22 mouse cellular contexts compared by ENCODE assay signal in the genomic region with DNA sequence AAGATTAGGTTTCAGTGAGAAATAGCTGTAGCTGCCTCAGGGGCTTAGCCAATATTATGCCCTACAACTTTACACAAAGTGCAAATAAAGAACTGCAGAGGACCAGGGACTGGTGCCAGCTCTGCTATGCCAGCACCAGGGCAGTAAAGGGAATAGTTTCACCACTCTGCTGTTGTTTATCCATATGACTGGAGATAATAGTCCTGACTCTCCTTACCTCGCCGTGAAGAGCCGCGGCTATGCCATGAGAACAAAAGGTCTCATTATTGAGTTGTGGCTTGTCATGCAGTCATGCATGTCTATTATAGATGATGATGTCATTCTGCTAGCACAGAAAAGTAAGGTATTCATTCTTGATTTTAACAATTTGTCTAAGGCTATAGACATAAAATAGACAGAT. TPM values are rescaled to one million over a fixed set of nuclear protein-coding genes. Genes with fewer than 3 reads are reported as not detected.
DNase-seq lines count a peak whose midpoint lies in the region; ATAC-seq and TF ChIP-seq lines count a peak whose summit lies in the region.
"Had no signal": no experiment of that assay in that cellular context is flagged by ENCODE, and none has a peak within 500 bp of the region (broad histone marks: within the 10 kb centered on the region; RNA-seq: fewer than 3 reads in every experiment).

No protein-coding gene starts in this region.

- no peaks in the 10 kb centered on the region for H3K27me3 ChIP-seq in embryonic facial prominence, embryonic 14.5 days (replicated peaks; ENCODE audit: control insufficient read depth, insufficient read depth, low read length)
- H3K27me3 ChIP-seq in embryonic facial prominence, embryonic 10.5 days (replicated peaks; ENCODE audit: low read depth, poor library complexity, severe bottlenecking) = no peaks in the 10 kb centered on the region
- no peaks in the 10 kb centered on the region for H3K27me3 ChIP-seq in heart, embryonic 16.5 days (ENCODE audit: control insufficient read depth, insufficient read depth, low read length)
- H3K27me3 ChIP-seq in heart, embryonic 11.5 days (ENCODE audit: control insufficient read depth, insufficient read depth, low read length) = no peaks in the 10 kb centered on the region
- no peaks in the 10 kb centered on the region for H3K27me3 ChIP-seq in CH12.LX (replicated peaks)
- H3K27me3 ChIP-seq: limb, embryonic 15.5 days had no signal

- H3K27ac ChIP-seq in embryonic facial prominence, embryonic 14.5 days (replicated peaks; ENCODE audit: low read depth, low read length) = no peak overlapping the region
- H3K27ac ChIP-seq in embryonic facial prominence, embryonic 10.5 days (replicated peaks) = no peak overlapping the region
- H3K27ac ChIP-seq in heart, embryonic 16.5 days (ENCODE audit: low read length) = peak overlapping the region; percentile 27; the same call in 1 of the 2 replicates
- H3K27ac ChIP-seq in heart, embryonic 11.5 days (ENCODE audit: low read depth, low read length) = no peak overlapping the region
- H3K27ac ChIP-seq in CH12.LX (ENCODE audit: insufficient read depth, low read depth) = peak overlapping the region; percentile 78
- H3K27ac ChIP-seq: forebrain, embryonic 10.5 days; hindbrain, embryonic 10.5 days; hindbrain, postnatal 0 days; kidney, postnatal 0 days; limb, embryonic 15.5 days had no signal

- peaks cover 49% of the 10 kb centered on the region for H3K79me2 ChIP-seq in CH12.LX (replicated peaks; ENCODE audit: control insufficient read depth, extremely low read depth, insufficient read depth, poor library complexity, severe bottlenecking)

- no peak; the same call in 1 of the 2 replicates for TF ChIP-seq EP300 in CH12.LX (IDR thresholded peaks at IDR 0.05; ENCODE audit: low read length)

- ATAC-seq in embryonic facial prominence, embryonic 14.5 days (ENCODE audit: low read depth) = peak; percentile 55; the same call in 1 of the 2 replicates
- ATAC-seq in heart, embryonic 16.5 days (replicated peaks; ENCODE audit: extremely low read depth, insufficient read depth, low FRiP score) = no peak
- no peak for ATAC-seq in heart, embryonic 11.5 days (replicated peaks; ENCODE audit: insufficient number of reproducible peaks, low FRiP score, low TSS enrichment)
- ATAC-seq: hindbrain, postnatal 0 days; intestine, embryonic 16.5 days had no signal

- no peak for TF ChIP-seq CTCF in CH12.LX (conservative IDR thresholded peaks at IDR 0.05 in 1 of 2, IDR thresholded peaks at IDR 0.05 in 1 of 2; ENCODE audit: low read depth in 2 of 2, low read length in 2 of 2)
- no peak for TF ChIP-seq CTCF in brain, embryonic 14.5 days (IDR thresholded peaks at IDR 0.05; ENCODE audit: borderline replicate concordance, extremely low read depth, insufficient read depth, insufficient read length)

- H3K4me3 ChIP-seq in embryonic facial prominence, embryonic 14.5 days (ENCODE audit: low read depth, low read length) = no peak overlapping the region
- H3K4me3 ChIP-seq in embryonic facial prominence, embryonic 10.5 days = no peak overlapping the region
- no peak overlapping the region for H3K4me3 ChIP-seq in heart, embryonic 16.5 days (ENCODE audit: low read length)
- H3K4me3 ChIP-seq in heart, embryonic 11.5 days (ENCODE audit: low read depth, low read length) = no peak overlapping the region
- H3K4me3 ChIP-seq in CH12.LX (replicated peaks in 1 of 3; ENCODE audit: low read depth in 2 of 3, low read length in 2 of 3, poor library complexity in 1 of 3) = peak overlapping the region in 2 of 3 experiments; percentile 6 to 28
- H3K4me3 ChIP-seq: forebrain, embryonic 10.5 days; hindbrain, embryonic 10.5 days; limb, embryonic 15.5 days had no signal

- DNase-seq in embryonic facial prominence, embryonic 14.5 days (ENCODE audit: low spot score) = peak; percentile 38
- no peak for DNase-seq in embryonic facial prominence, embryonic 10.5 days (ENCODE audit: low spot score)
- no peak for DNase-seq in CH12.LX (ENCODE audit: extremely low read depth)
- peak; percentile 31 for DNase-seq in brain, embryonic 14.5 days (ENCODE audit: low read depth)
- no peak for DNase-seq in embryo, embryonic 9.5 days (ENCODE audit: extremely low spot score)
- DNase-seq in kidney, postnatal 4 days = no peak
- DNase-seq: cerebellum, adult 8-10 months; cerebellum, postnatal 36 days; left cerebral cortex, postnatal 4 days had no signal

- H3K9ac ChIP-seq in embryonic facial prominence, embryonic 14.5 days (ENCODE audit: low read depth, low read length) = no peak overlapping the region
- H3K9ac ChIP-seq in heart, embryonic 16.5 days (ENCODE audit: low read length) = no peak overlapping the region
- H3K9ac ChIP-seq in heart, embryonic 11.5 days (ENCODE audit: low read depth, low read length) = no peak overlapping the region
- H3K9ac ChIP-seq in CH12.LX (ENCODE audit: insufficient read depth, low read depth) = peak overlapping the region; percentile 10; the same call in 1 of the 2 replicates
- H3K9ac ChIP-seq: limb, embryonic 15.5 days had no signal

- TF ChIP-seq POLR2A in CH12.LX (IDR thresholded peaks at IDR 0.05; ENCODE audit: low read depth, low read length) = no peak
- no peak for TF ChIP-seq POLR2A in brain, embryonic 14.5 days (IDR thresholded peaks at IDR 0.05; ENCODE audit: borderline replicate concordance, extremely low read depth, insufficient read depth, insufficient read length, poor library complexity, severe bottlenecking)

- no peak for TF ChIP-seq RAD21 in CH12.LX (IDR thresholded peaks at IDR 0.05; ENCODE audit: low read depth, low read length)

- WGBS in embryonic facial prominence, embryonic 14.5 days = 68% methylated on average over 4 of the region's 4 CpGs
- 78% methylated on average over 4 of the region's 4 CpGs for WGBS in embryonic facial prominence, embryonic 10.5 days
- WGBS in heart, embryonic 16.5 days = 55% methylated on average over 4 of the region's 4 CpGs
- 77% methylated on average over 4 of the region's 4 CpGs for WGBS in heart, embryonic 11.5 days (ENCODE audit: insufficient replicate concordance)

- dilution Hi-C loops in CH12.LX (cut with MboI; ENCODE audit: extremely low pct_ligation_motif_present, extremely low pct_unique_long_range_greater_than_20kb, low sequenced_read_pairs) = no loop called here

- in situ Hi-C loops in CH12.LX (cut with MboI; ENCODE audit: low pct_ligation_motif_present, low pct_unique_long_range_greater_than_20kb, low sequenced_read_pairs) = no loop called here

- H3K4me2 ChIP-seq in embryonic facial prominence, embryonic 14.5 days (ENCODE audit: low read depth, low read length) = no peak overlapping the region
- H3K4me2 ChIP-seq in heart, embryonic 16.5 days (ENCODE audit: low read depth, low read length) = no peak overlapping the region
- no peak overlapping the region for H3K4me2 ChIP-seq in heart, embryonic 11.5 days
- peak overlapping the region; percentile 100 for H3K4me2 ChIP-seq in CH12.LX (ENCODE audit: insufficient read depth, low read depth, poor library complexity, severe bottlenecking)
- H3K4me2 ChIP-seq: limb, embryonic 15.5 days; midbrain, embryonic 11.5 days had no signal

- no peaks in the 10 kb centered on the region for H3K36me3 ChIP-seq in embryonic facial prominence, embryonic 14.5 days (ENCODE audit: control insufficient read depth, insufficient read depth, low read length)
- H3K36me3 ChIP-seq in embryonic facial prominence, embryonic 10.5 days (replicated peaks) = no peaks in the 10 kb centered on the region
- no peaks in the 10 kb centered on the region for H3K36me3 ChIP-seq in heart, embryonic 16.5 days (ENCODE audit: control insufficient read depth, insufficient read depth)
- no peaks in the 10 kb centered on the region for H3K36me3 ChIP-seq in heart, embryonic 11.5 days (ENCODE audit: control insufficient read depth, insufficient read depth, low read length)
- H3K36me3 ChIP-seq in CH12.LX (replicated peaks in 1 of 2; ENCODE audit: control insufficient read depth in 1 of 2, insufficient read depth in 1 of 2, low read length in 1 of 2) = peaks cover 47 to 79% of the 10 kb centered on the region in 2 experiments
- H3K36me3 ChIP-seq: forebrain, embryonic 10.5 days; hindbrain, embryonic 10.5 days; limb, embryonic 15.5 days had no signal

- H3K4me1 ChIP-seq in embryonic facial prominence, embryonic 14.5 days (ENCODE audit: control insufficient read depth, insufficient read depth, low read length) = peaks cover 3% of the 10 kb centered on the region
- peaks cover 7% of the 10 kb centered on the region for H3K4me1 ChIP-seq in embryonic facial prominence, embryonic 10.5 days
- peaks cover 8% of the 10 kb centered on the region for H3K4me1 ChIP-seq in heart, embryonic 16.5 days (ENCODE audit: control insufficient read depth, insufficient read depth, low read length)
- no peaks in the 10 kb centered on the region for H3K4me1 ChIP-seq in heart, embryonic 11.5 days (ENCODE audit: control insufficient read depth, insufficient read depth, low read length)
- peaks cover 23 to 78% of the 10 kb centered on the region in 2 experiments for H3K4me1 ChIP-seq in CH12.LX (ENCODE audit: control insufficient read depth in 1 of 2, insufficient read depth in 2 of 2)
- H3K4me1 ChIP-seq: limb, embryonic 15.5 days had no signal

- no peaks in the 10 kb centered on the region for H3K9me3 ChIP-seq in embryonic facial prominence, embryonic 14.5 days (ENCODE audit: control insufficient read depth, low read length)
- no peaks in the 10 kb centered on the region for H3K9me3 ChIP-seq in embryonic facial prominence, embryonic 10.5 days
- no peaks in the 10 kb centered on the region for H3K9me3 ChIP-seq in heart, embryonic 16.5 days (replicated peaks; ENCODE audit: control insufficient read depth, low read length)
- H3K9me3 ChIP-seq in heart, embryonic 11.5 days (replicated peaks; ENCODE audit: control insufficient read depth, low read length) = no peaks in the 10 kb centered on the region
- H3K9me3 ChIP-seq in CH12.LX (replicated peaks; ENCODE audit: low read length) = no peaks in the 10 kb centered on the region
- H3K9me3 ChIP-seq: forebrain, embryonic 10.5 days; G1E; hindbrain, embryonic 10.5 days; limb, embryonic 15.5 days had no signal

RNA-seq across cellular contexts. Expression of gene Hcls1, which starts 7.1 kb away (rescaled TPM):
- 3.9 and 4.0 TPM in 2 replicates for polyA plus RNA-seq in embryonic facial prominence, embryonic 14.5 days (2014; fragmentation: Nextera tagmentation; extraction: Ambion mirVana)
- 1.5 and 3.0 TPM in 2 replicates for polyA plus RNA-seq in embryonic facial prominence, embryonic 10.5 days (2016; fragmentation: Nextera tagmentation; extraction: Ambion mirVana)
- polyA plus RNA-seq in heart, embryonic 16.5 days (2015; fragmentation: Nextera tagmentation; extraction: Ambion mirVana) = 9.4 and 19.2 TPM in 2 replicates
- polyA plus RNA-seq in heart, embryonic 11.5 days (2014; fragmentation: Nextera tagmentation; extraction: Ambion mirVana) = 1.0 and 1.5 TPM in 2 replicates
- 302 and 332 TPM in 2 replicates for total RNA-seq in CH12.LX (2012; rRNA removed)
- total RNA-seq in CH12.LX (2014; rRNA removed) = 206 and 222 TPM in 2 replicates
- 537 and 750 TPM in 2 replicates for polyA plus RNA-seq in CH12.LX (2012; ENCODE audit: insufficient read length, low read depth)
- polyA plus RNA-seq in brain, embryonic 14.5 days (2012; rRNA removed) = 1.7 and 1.9 TPM in 2 replicates

RNA-seq across cellular contexts. Expression of gene Fbxo40, which starts 48.4 kb away (rescaled TPM):
- polyA plus RNA-seq in embryonic facial prominence, embryonic 14.5 days (2014; fragmentation: Nextera tagmentation; extraction: Ambion mirVana) = 0.84 and 0.86 TPM in 2 replicates
- 0.15 and 0.46 TPM in 2 replicates for polyA plus RNA-seq in embryonic facial prominence, embryonic 10.5 days (2016; fragmentation: Nextera tagmentation; extraction: Ambion mirVana)
- polyA plus RNA-seq in heart, embryonic 16.5 days (2015; fragmentation: Nextera tagmentation; extraction: Ambion mirVana) = 14.9 and 15.5 TPM in 2 replicates
- polyA plus RNA-seq in heart, embryonic 11.5 days (2014; fragmentation: Nextera tagmentation; extraction: Ambion mirVana) = 6.8 and 7.9 TPM in 2 replicates
- total RNA-seq in CH12.LX (2012; rRNA removed) (0.88 and 1.5 TPM in 2 replicates), CH12.LX (2014; rRNA removed) (1.0 and 2.2 TPM in 2 replicates)
- polyA plus RNA-seq in CH12.LX (2012; ENCODE audit: insufficient read length, low read depth) = 3.0 and 3.7 TPM in 2 replicates
- polyA plus RNA-seq in brain, embryonic 14.5 days (2012; rRNA removed) = 0.03 and 0.25 TPM in 2 replicates
- polyA plus RNA-seq: G1E; hindbrain, embryonic 10.5 days; intestine, embryonic 16.5 days; midbrain, embryonic 11.5 days; midbrain, postnatal 0 days; neural tube, embryonic 14.5 days; small intestine, adult 2 months had no signal

Comparison
In these comparisons a context has a peak if more than half of its experiments do, and no peak if none do; other contexts are left out.
1. DNase-seq: peak in embryonic facial prominence, embryonic 14.5 days (single experiment) and brain, embryonic 14.5 days (single experiment); none in embryonic facial prominence, embryonic 10.5 days (single experiment), CH12.LX (single experiment), embryo, embryonic 9.5 days (single experiment) and kidney, postnatal 4 days (0 of 2).
2. H3K27ac ChIP-seq: peak in heart, embryonic 16.5 days (single experiment) and CH12.LX (single experiment); none in embryonic facial prominence, embryonic 14.5 days (single experiment), embryonic facial prominence, embryonic 10.5 days (single experiment) and heart, embryonic 11.5 days (single experiment).
3. H3K4me3 ChIP-seq: peak in CH12.LX (2 of 3); none in embryonic facial prominence, embryonic 14.5 days (single experiment), embryonic facial prominence, embryonic 10.5 days (single experiment), heart, embryonic 16.5 days (single experiment) and heart, embryonic 11.5 days (single experiment).
4. RNA of gene Hcls1, which starts 7.1 kb away (polyA plus RNA-seq): 537 to 750 TPM in CH12.LX; 9.4 to 19.2 TPM in heart, embryonic 16.5 days, 3.9 to 4.0 TPM in embryonic facial prominence, embryonic 14.5 days, 1.5 to 3.0 TPM in embryonic facial prominence, embryonic 10.5 days, 1.7 to 1.9 TPM in brain, embryonic 14.5 days and 1.0 to 1.5 TPM in heart, embryonic 11.5 days; every median in the first group is over 10 times any median in the second.